Mouse (Mus musculus): ENCODE results near the gene Lrriq4. TPM values are rescaled to one million over a fixed set of nuclear protein-coding genes. Genes with fewer than 3 reads are reported as not detected.
A peak's percentile ranks its signal among the peaks of the same experiment; 100 is the strongest.

Gene Lrriq4
- not detected in 2 replicates for polyA plus RNA-seq (2014; fragmentation: Nextera tagmentation; extraction: Ambion mirVana)

- 0 out of 2 replicates have a peak, but pooled peaks cover 4% of the 10 kb centered on the region for H3K27me3 ChIP-seq (ENCODE audit: control insufficient read depth, insufficient read depth, low read length)
- no peak within 1 kb of the TSS for H3K27ac ChIP-seq (replicated peaks; ENCODE audit: low read depth, low read length)
- 79% methylated on average over 2 of the region's 2 CpGs for WGBS
- H3K9ac ChIP-seq (replicated peaks; ENCODE audit: low read length): no peak within 1 kb of the TSS
- ATAC-seq (ENCODE audit: low FRiP score, low TSS enrichment) (no peak), DNase-seq (no peak)
- no peak within 1 kb of the TSS for H3K4me2 ChIP-seq (ENCODE audit: low read length)
- H3K36me3 ChIP-seq (ENCODE audit: control insufficient read depth, insufficient read depth, low read length): no peaks in the 10 kb centered on the region
- no peak within 1 kb of the TSS for H3K4me3 ChIP-seq (replicated peaks; ENCODE audit: low read depth, low read length)
- H3K4me1 ChIP-seq (ENCODE audit: control insufficient read depth, insufficient read depth, low read length): peaks cover 4% of the 10 kb centered on the region; the same call in 1 of the 2 replicates
- no peaks in the 10 kb centered on the region for H3K9me3 ChIP-seq (ENCODE audit: control insufficient read depth, low read length)
Observed at GRCm38 (mm10) chr3:30644207-30644606, at the start of gene Lrriq4. Gene Lrriq4, plus strand, starts transcription at chr3:30644507.

DNA sequence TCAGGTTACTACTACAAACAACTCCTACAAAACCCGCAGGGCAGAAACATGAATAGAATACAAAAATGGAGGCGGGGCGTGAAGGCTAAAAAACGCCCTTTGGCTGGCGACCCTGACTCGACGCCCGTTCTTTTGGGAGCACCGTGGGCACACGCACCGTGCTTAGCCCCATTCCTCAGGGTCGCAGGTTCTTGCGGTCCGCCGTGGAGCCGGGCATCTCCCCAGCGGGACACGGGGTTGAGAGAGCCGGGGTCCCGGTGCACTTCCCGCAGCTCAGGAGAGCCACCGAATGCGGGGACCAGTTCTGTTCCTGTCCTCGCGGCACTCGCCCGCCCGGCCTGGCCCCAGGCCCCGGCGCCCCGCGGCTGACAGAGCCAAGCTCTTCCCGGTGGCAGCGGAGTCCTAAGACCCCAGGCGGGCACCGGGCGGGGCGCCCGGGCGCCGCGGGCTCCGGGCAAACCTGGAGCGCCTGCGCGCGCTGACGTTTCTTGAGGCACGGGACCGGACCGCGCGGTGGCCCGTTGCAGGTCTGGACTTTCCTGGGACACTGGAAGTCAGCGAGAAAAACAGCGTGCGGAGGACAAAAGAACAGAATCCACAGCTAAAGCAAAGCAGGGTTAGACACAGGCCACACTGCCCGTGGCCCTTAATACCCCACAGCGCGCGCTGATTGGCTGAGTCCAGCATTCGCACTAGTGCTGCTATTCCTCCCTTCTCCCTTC, 49.0 kb upstream of the Lrriq4 start:
- WGBS: under 1% methylated on average over 62 of the region's 62 CpGs
- Histone ChIP-seq H3K4me1 (ENCODE audit: control insufficient read depth, insufficient read depth, low read length) (no peaks in the 10 kb centered on the region), H3K36me3 (ENCODE audit: control insufficient read depth, insufficient read depth, low read length) (no peaks in the 10 kb centered on the region), H3K9ac (replicated peaks; ENCODE audit: low read length) (peak overlapping the region; percentile 86), H3K27me3 (ENCODE audit: control insufficient read depth, insufficient read depth, low read length) (no peaks in the 10 kb centered on the region; the same call in 1 of the 2 replicates), H3K9me3 (ENCODE audit: control insufficient read depth, low read length) (no peaks in the 10 kb centered on the region), H3K4me3 (replicated peaks; ENCODE audit: low read depth, low read length) (peak overlapping the region; percentile 83), H3K27ac (replicated peaks; ENCODE audit: low read depth, low read length) (peak overlapping the region; percentile 82), H3K4me2 (ENCODE audit: low read length) (peak overlapping the region; percentile 71)
- ATAC-seq (ENCODE audit: low FRiP score, low TSS enrichment): peak; percentile 77
- DNase-seq: peak; percentile 83

GRCm38 (mm10) chr3:30597271-30597670, 47.0 kb upstream of the Lrriq4 start:
- Histone ChIP-seq H3K27me3 (ENCODE audit: control insufficient read depth, insufficient read depth, low read length) (no peaks in the 10 kb centered on the region; the same call in 1 of the 2 replicates), H3K4me2 (ENCODE audit: low read length) (no peak overlapping the region), H3K27ac (replicated peaks; ENCODE audit: low read depth, low read length) (no peak overlapping the region), H3K36me3 (ENCODE audit: control insufficient read depth, insufficient read depth, low read length) (no peaks in the 10 kb centered on the region), H3K9me3 (ENCODE audit: control insufficient read depth, low read length) (no peaks in the 10 kb centered on the region), H3K9ac (replicated peaks; ENCODE audit: low read length) (no peak overlapping the region), H3K4me3 (replicated peaks; ENCODE audit: low read depth, low read length) (no peak overlapping the region), H3K4me1 (ENCODE audit: control insufficient read depth, insufficient read depth, low read length) (no peaks in the 10 kb centered on the region)
- DNase-seq (no peak), ATAC-seq (ENCODE audit: low FRiP score, low TSS enrichment) (no peak)
- 70% methylated on average over 7 of the region's 7 CpGs for WGBS

DNA sequence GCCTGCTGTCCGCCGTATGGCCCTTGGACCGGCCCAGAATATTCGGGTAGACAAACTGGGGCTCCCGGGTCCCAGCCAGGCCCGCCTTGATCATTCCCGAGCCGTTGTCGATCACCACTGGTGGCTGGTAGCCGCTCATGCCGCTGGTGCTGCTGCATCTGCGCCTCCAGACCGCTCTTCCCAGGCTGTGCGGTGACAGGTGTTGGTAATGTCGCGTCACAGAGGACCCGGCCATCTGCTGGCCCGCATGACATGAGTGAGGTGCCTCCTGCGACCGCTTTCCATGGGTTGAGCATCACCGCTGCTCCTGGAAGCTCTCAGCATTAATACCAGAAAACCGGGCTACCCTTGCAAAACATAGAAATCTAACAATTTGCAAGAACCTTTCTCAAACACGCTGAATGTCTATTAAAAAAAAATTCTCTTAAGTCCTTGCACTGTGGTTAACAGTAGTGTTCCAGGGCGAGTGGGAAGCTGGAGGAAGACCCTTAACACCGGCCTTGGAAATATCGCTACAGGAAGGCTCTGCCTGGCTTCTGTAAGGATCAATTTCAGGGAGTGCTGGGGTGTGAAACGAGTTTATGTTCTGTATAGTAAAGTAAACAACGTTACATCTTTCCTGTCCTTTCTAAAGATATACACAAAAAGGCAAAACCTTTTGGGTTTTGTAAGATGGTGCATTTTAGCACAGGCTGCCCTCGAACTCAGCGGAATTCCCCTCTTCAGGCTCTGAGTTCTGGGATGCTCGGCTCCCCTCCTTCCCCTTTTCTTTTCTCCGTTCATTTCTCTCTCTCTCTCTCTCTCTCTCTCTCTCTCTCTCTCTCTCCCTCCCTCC, 44.4 kb upstream of the Lrriq4 start, which contains the start of gene Actrt3:
Gene Actrt3 (minus strand): TSS at position 229 of the 835 bp plus-strand sequence.
- Histone ChIP-seq H3K4me3 (replicated peaks; ENCODE audit: low read depth, low read length) (peak within 1 kb of the TSS; percentile 80), H3K9ac (replicated peaks; ENCODE audit: low read length) (peak within 1 kb of the TSS; percentile 60), H3K4me1 (ENCODE audit: control insufficient read depth, insufficient read depth, low read length) (peaks cover 6% of the 10 kb centered on the region), H3K36me3 (ENCODE audit: control insufficient read depth, insufficient read depth, low read length) (peaks cover 9% of the 10 kb centered on the region; the same call in 1 of the 2 replicates), H3K27me3 (ENCODE audit: control insufficient read depth, insufficient read depth, low read length) (no peaks in the 10 kb centered on the region; the same call in 1 of the 2 replicates), H3K4me2 (ENCODE audit: low read length) (peak within 1 kb of the TSS; percentile 80), H3K27ac (replicated peaks; ENCODE audit: low read depth, low read length) (0 out of 2 replicates have a peak within 1 kb of the TSS, but pooled peaks have one; percentile 37), H3K9me3 (ENCODE audit: control insufficient read depth, low read length) (no peaks in the 10 kb centered on the region)
- ATAC-seq (ENCODE audit: low FRiP score, low TSS enrichment) (no peak), DNase-seq (peak; percentile 70)
- WGBS: 1% methylated on average over 32 of the region's 32 CpGs

DNA sequence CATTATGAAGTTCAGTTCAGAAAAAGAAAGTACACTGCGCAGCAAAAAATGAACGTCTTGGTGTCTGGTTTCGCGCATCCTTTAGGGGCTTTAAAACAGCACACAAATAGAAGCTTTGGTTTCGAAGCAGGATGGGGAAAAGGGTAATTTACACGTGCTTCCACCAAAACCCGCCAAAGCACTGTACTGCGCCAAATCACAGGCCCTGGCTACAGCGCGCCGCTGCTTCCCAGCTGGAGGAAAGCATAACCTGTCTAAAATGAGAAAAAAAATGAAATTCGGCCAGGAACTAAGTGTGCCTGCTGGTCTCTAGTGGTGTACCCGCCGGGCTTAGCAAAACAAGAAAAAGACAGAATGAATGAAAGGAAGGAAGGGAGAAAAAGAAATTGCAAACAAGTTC, 43.6 kb upstream of the Lrriq4 start:
- Histone ChIP-seq H3K36me3 (ENCODE audit: control insufficient read depth, insufficient read depth, low read length) (peaks cover 15% of the 10 kb centered on the region; the same call in 1 of the 2 replicates), H3K4me3 (replicated peaks; ENCODE audit: low read depth, low read length) (peak overlapping the region; percentile 80), H3K4me1 (ENCODE audit: control insufficient read depth, insufficient read depth, low read length) (peaks cover 6% of the 10 kb centered on the region), H3K9me3 (ENCODE audit: control insufficient read depth, low read length) (no peaks in the 10 kb centered on the region), H3K27me3 (ENCODE audit: control insufficient read depth, insufficient read depth, low read length) (no peaks in the 10 kb centered on the region; the same call in 1 of the 2 replicates), H3K27ac (replicated peaks; ENCODE audit: low read depth, low read length) (0 out of 2 replicates have a peak overlapping the region, but pooled peaks have one; percentile 21), H3K4me2 (ENCODE audit: low read length) (peak overlapping the region; percentile 80), H3K9ac (replicated peaks; ENCODE audit: low read length) (peak overlapping the region; percentile 21; the same call in 1 of the 2 replicates)
- no peak for DNase-seq
- 1% methylated on average over 14 of the region's 14 CpGs for WGBS
- no peak for ATAC-seq (ENCODE audit: low FRiP score, low TSS enrichment)

- Histone ChIP-seq H3K4me2 (ENCODE audit: low read length) (peak overlapping the region; percentile 80), H3K9ac (replicated peaks; ENCODE audit: low read length) (peak overlapping the region; percentile 21; the same call in 1 of the 2 replicates)
- peak; percentile 95 for DNase-seq
Observed at GRCm38 (mm10) chr3:30601175-30601574, 43.1 kb upstream of the Lrriq4 start.

GRCm38 (mm10) chr3:30601610-30602064, 42.7 kb upstream of the Lrriq4 start:
- ATAC-seq (ENCODE audit: low FRiP score, low TSS enrichment) (no peak), DNase-seq (no peak)
- H3K36me3 ChIP-seq (ENCODE audit: control insufficient read depth, insufficient read depth, low read length): peaks cover 23% of the 10 kb centered on the region
- no peaks in the 10 kb centered on the region; the same call in 1 of the 2 replicates for H3K27me3 ChIP-seq (ENCODE audit: control insufficient read depth, insufficient read depth, low read length)
- H3K27ac ChIP-seq (replicated peaks; ENCODE audit: low read depth, low read length): peak overlapping the region; percentile 96
- peak overlapping the region; percentile 80 for H3K4me3 ChIP-seq (replicated peaks; ENCODE audit: low read depth, low read length)
- H3K4me2 ChIP-seq (ENCODE audit: low read length): peak overlapping the region; percentile 80
- H3K9ac ChIP-seq (replicated peaks; ENCODE audit: low read length): peak overlapping the region; percentile 77
- H3K9me3 ChIP-seq (ENCODE audit: control insufficient read depth, low read length): no peaks in the 10 kb centered on the region
- peaks cover 6% of the 10 kb centered on the region for H3K4me1 ChIP-seq (ENCODE audit: control insufficient read depth, insufficient read depth, low read length)
- WGBS: 1% methylated on average over 13 of the region's 13 CpGs

More at GRCm38 (mm10) chr3:30601175-30601574, 43.1 kb upstream of the Lrriq4 start:
- ATAC-seq (ENCODE audit: low FRiP score, low TSS enrichment): peak; percentile 21
- peaks cover 6% of the 10 kb centered on the region for H3K4me1 ChIP-seq (ENCODE audit: control insufficient read depth, insufficient read depth, low read length)
- H3K4me3 ChIP-seq (replicated peaks; ENCODE audit: low read depth, low read length): peak overlapping the region; percentile 80
- no peaks in the 10 kb centered on the region; the same call in 1 of the 2 replicates for H3K27me3 ChIP-seq (ENCODE audit: control insufficient read depth, insufficient read depth, low read length)
- peaks cover 19% of the 10 kb centered on the region for H3K36me3 ChIP-seq (ENCODE audit: control insufficient read depth, insufficient read depth, low read length)
- under 1% methylated on average over 17 of the region's 17 CpGs for WGBS
- H3K9me3 ChIP-seq (ENCODE audit: control insufficient read depth, low read length): no peaks in the 10 kb centered on the region
- no peak overlapping the region for H3K27ac ChIP-seq (replicated peaks; ENCODE audit: low read depth, low read length)

- under 1% methylated on average over 39 of the region's 40 CpGs for WGBS
- Histone ChIP-seq H3K9me3 (ENCODE audit: control insufficient read depth, low read length) (no peaks in the 10 kb centered on the region), H3K4me3 (replicated peaks; ENCODE audit: low read depth, low read length) (peak within 1 kb of the TSS; percentile 80), H3K27ac (replicated peaks; ENCODE audit: low read depth, low read length) (peak within 1 kb of the TSS; percentile 96), H3K4me2 (ENCODE audit: low read length) (peak within 1 kb of the TSS; percentile 80), H3K36me3 (ENCODE audit: control insufficient read depth, insufficient read depth, low read length) (peaks cover 26% of the 10 kb centered on the region), H3K27me3 (ENCODE audit: control insufficient read depth, insufficient read depth, low read length) (no peaks in the 10 kb centered on the region; the same call in 1 of the 2 replicates), H3K4me1 (ENCODE audit: control insufficient read depth, insufficient read depth, low read length) (peaks cover 6% of the 10 kb centered on the region), H3K9ac (replicated peaks; ENCODE audit: low read length) (peak within 1 kb of the TSS; percentile 77)
- peak; percentile 95 for ATAC-seq (ENCODE audit: low FRiP score, low TSS enrichment)
- peak; percentile 97 for DNase-seq
Observed at GRCm38 (mm10) chr3:30602065-30602739, 42.1 kb upstream of the Lrriq4 start, which contains the start of gene Mynn. Gene Mynn, plus strand, starts transcription at chr3:30602065.
